Mouse (Mus musculus) midbrain, postnatal 0 days (tissue): Measurements from ENCODE around the gene Chd6. TPM values are rescaled to one million over a fixed set of nuclear protein-coding genes. Genes with fewer than 3 reads are reported as not detected.

ENCODE experiments used
- ATAC-seq: fragments of 200-750 bp; cut with Nextera tagmentation; 2 replicates; pipeline ENCODE4 v1.8.0; 2017; ENCODE audit warnings: moderate number of reproducible peaks, mild to moderate bottlenecking, moderate TSS enrichment, moderate library complexity; ENCODE audit not compliant: low FRiP score
- DNase-seq: peaks from one replicate; pipeline ENCODE4 v3.0.0-alpha.2; 2015; ENCODE audit warnings: low spot score
- H3K27ac ChIP-seq: fragments of 300-500 bp; sonication (generic); 2 replicates; pipeline ENCODE4 v1.5.1; 2014; ENCODE audit warnings: low read depth, mild to moderate bottlenecking, low read length, mixed read lengths
- H3K27me3 ChIP-seq: fragments of 300-500 bp; sonication (generic); 2 replicates; pipeline ENCODE4 v1.6.1; 2014; ENCODE audit warnings: low read length, control low read depth, mixed read lengths; ENCODE audit not compliant: insufficient read depth
- H3K36me3 ChIP-seq: fragments of 300-500 bp; sonication (generic); 2 replicates; pipeline ENCODE4 v1.6.1; 2014; ENCODE audit warnings: low read length, control low read depth, mixed read lengths; ENCODE audit not compliant: insufficient read depth
- H3K4me1 ChIP-seq: fragments of 300-500 bp; sonication (generic); 2 replicates; pipeline ENCODE4 v1.6.1; 2014; ENCODE audit warnings: mild to moderate bottlenecking, control low read depth, antibody characterized with exemption, low read length, mixed read lengths; ENCODE audit not compliant: insufficient read depth
- H3K4me2 ChIP-seq: fragments of 300-500 bp; sonication (generic); 2 replicates; pipeline ENCODE4 v1.6.1; 2014; ENCODE audit warnings: low read depth, mild to moderate bottlenecking, low read length, mixed read lengths; ENCODE audit not compliant: poor library complexity, severe bottlenecking
- H3K4me3 ChIP-seq: fragments of 300-500 bp; sonication (generic); 2 replicates; pipeline ENCODE4 v1.5.1; 2014; ENCODE audit warnings: low read depth, mild to moderate bottlenecking, low read length, moderate library complexity
- H3K9ac ChIP-seq: fragments of 300-500 bp; sonication (generic); replicated peaks from 2 replicates; pipeline ENCODE4 v1.6.1; 2014; ENCODE audit warnings: mild to moderate bottlenecking, low read length, moderate library complexity, mixed read lengths; ENCODE audit not compliant: poor library complexity, severe bottlenecking
- H3K9me3 ChIP-seq: fragments of 300-500 bp; sonication (generic); 2 replicates; pipeline ENCODE4 v1.6.1; 2016; ENCODE audit warnings: low read length, control low read depth
- CTCF ChIP-seq: IDR thresholded peaks from 2 replicates; pipeline ENCODE4 v1.5.1; 2016; ENCODE audit warnings: antibody characterized with exemption, mild to moderate bottlenecking
- WGBS: fragments of 180-500 bp; shearing (Covaris S2); extraction: QIAGEN DNeasy Blood & Tissue Kit; methylation state at CpG from one replicate; pipeline ENCODE4 v1.1.7; 2014; 5-methylcytosine and 5-hydroxymethylcytosine counted together
- polyA plus RNA-seq: library from polyadenylated mRNA; unstranded; fragments of >200 nt; fragmentation: Nextera tagmentation; extraction: Ambion mirVana; gene quantifications from 2 replicates; pipeline ENCODE4 v1.2.1, GENCODE M21; 2015
- total RNA-seq: library from RNA; depleted of rRNA; stranded (reverse); fragments of >200 nt; gene quantifications from 2 replicates; pipeline ENCODE4 v1.2.3, GENCODE M21; 2014; rRNA removed

Gene Chd6
- total and polyA plus RNA-seq, 2 experiments from 2014 or later = 26.6 to 58.3 TPM

DNA sequence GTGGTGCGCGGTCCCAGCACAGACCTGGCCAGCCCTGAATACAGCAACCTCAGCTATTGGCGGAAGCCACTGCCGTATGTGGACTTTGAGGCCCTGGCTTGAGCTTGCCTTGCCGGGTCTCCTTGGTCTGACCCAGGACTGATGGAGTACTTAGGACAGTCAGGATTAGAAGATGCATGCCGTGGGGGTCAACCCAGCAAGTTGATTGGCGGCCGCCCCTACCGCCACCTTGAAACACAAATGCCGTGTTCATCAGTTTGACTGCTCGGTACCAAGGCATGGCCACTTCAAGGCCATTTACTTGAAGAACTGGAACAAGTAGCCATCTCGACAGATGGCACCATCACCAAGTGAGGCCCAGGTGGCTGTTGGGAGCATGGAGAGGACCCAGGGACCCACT lies 203.6 kb downstream of the Chd6 start:
- Histone ChIP-seq H3K27me3 (peaks cover 6% of the 10 kb centered on the region), H3K9me3 (no peaks in the 10 kb centered on the region), H3K27ac (no peak overlapping the region), H3K36me3 (no peaks in the 10 kb centered on the region), H3K4me2 (no peak overlapping the region), H3K4me1 (no peaks in the 10 kb centered on the region), H3K9ac (no peak overlapping the region), H3K4me3 (no peak overlapping the region)
- no peak for DNase-seq
- no peak for ATAC-seq
- no peak for TF ChIP-seq CTCF
- 95% methylated on average over 12 of the region's 12 CpGs for WGBS

DNA sequence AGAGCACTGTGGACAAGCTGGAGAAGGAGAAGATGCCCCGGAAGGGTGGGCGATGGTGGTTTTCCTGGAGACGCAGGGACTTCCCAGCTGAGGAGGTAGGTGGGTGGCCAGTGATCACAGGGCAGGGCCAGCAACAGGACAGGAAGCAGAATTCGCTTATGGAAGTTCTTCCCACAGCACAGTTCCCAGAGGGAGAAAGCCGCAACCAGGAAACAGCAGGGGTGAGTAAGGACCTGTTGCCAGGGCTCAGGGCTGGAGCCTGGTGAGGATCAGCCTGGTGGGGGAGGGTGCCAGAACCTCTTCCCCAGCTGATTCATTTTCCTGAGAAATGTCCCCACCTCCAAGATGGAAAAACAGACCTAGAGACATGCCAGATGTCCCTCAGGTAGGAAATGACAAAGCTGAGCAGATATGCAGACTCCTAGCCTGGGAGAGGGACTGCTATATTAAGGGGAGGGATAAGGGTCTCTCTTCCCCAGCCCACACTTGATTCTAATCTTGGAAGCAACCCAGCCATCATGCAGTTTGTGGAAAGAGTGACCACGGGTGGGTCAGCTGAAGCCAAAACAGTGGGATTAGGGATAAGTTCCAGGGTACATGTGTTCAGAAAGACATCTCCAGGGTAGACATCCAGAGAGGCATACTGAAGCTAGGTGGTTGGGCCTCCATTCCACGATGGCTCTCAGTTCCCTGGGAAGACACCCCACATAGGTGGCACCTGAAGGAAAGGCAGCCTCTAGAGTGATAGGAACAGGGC lies 207.0 kb downstream of the Chd6 start:
- Histone ChIP-seq H3K27ac (no peak overlapping the region), H3K4me1 (no peaks in the 10 kb centered on the region), H3K4me3 (no peak overlapping the region), H3K36me3 (no peaks in the 10 kb centered on the region), H3K4me2 (no peak overlapping the region), H3K27me3 (no peaks in the 10 kb centered on the region), H3K9me3 (no peaks in the 10 kb centered on the region), H3K9ac (no peak overlapping the region)
- no peak for ATAC-seq
- DNase-seq = no peak
- TF ChIP-seq CTCF = no peak
- 89% methylated on average over 7 of the region's 7 CpGs for WGBS

Other genes starting within 250 kb of the Chd6 start
- gene Zhx3, start 236.1 kb downstream of the Chd6 start, total RNA-seq = 43.9 and 63.9 TPM in 2 replicates
- gene Zhx3, start 236.1 kb downstream of the Chd6 start, polyA plus RNA-seq = 17.3 and 18.7 TPM in 2 replicates
- 1.1 and 3.7 TPM in 2 replicates for gene Lpin3, start 228.4 kb downstream of the Chd6 start, total RNA-seq
- gene Lpin3, start 228.4 kb downstream of the Chd6 start, polyA plus RNA-seq = 0.38 and 0.55 TPM in 2 replicates
- gene Emilin3, start 196.7 kb downstream of the Chd6 start, total RNA-seq = 0.55 and 1.6 TPM in 2 replicates
- 0.44 and 0.51 TPM in 2 replicates for gene Emilin3, start 196.7 kb downstream of the Chd6 start, polyA plus RNA-seq